In genomic region chr5:150024901-150025300, GRCm38 (mm10) we compare ENCODE assay signal across 38 mouse cellular contexts. TPM values are rescaled to one million over a fixed set of nuclear protein-coding genes. Genes with fewer than 3 reads are reported as not detected.
"Had no signal": no experiment of that assay in that cellular context is flagged by ENCODE, and none has a peak within 500 bp of the region (broad histone marks: within the 10 kb centered on the region; RNA-seq: fewer than 3 reads in every experiment).

No protein-coding gene starts in this region.

- H3K9ac ChIP-seq: limb, embryonic 12.5 days; limb, embryonic 13.5 days; limb, embryonic 15.5 days; liver, embryonic 12.5 days; liver, embryonic 13.5 days; liver, embryonic 14.5 days; liver, embryonic 15.5 days; liver, postnatal 0 days; lung, embryonic 14.5 days; lung, embryonic 15.5 days; midbrain, embryonic 12.5 days; midbrain, embryonic 13.5 days; midbrain, embryonic 15.5 days; neural tube, embryonic 12.5 days had no signal

- H3K9me3 ChIP-seq: limb, embryonic 10.5 days; limb, embryonic 15.5 days; liver, embryonic 12.5 days; lung, embryonic 15.5 days; midbrain, embryonic 12.5 days; midbrain, embryonic 15.5 days had no signal

- ATAC-seq: liver, embryonic 12.5 days; liver, postnatal 0 days; lung, postnatal 0 days; midbrain, embryonic 13.5 days; midbrain, embryonic 15.5 days; midbrain, embryonic 16.5 days had no signal

- DNase-seq: left cerebral cortex, postnatal 4 days; liver; liver, embryonic 13.5 days; liver, postnatal 0 days; lung, adult 18-20 months; lung, adult 2 months; lung, embryonic 14.5 days; lung, postnatal 10 days; lung, postnatal 14 days; lung, postnatal 36 days; lung, postnatal 4 days; midbrain, embryonic 14.5 days had no signal

- H3K27ac ChIP-seq: limb, embryonic 10.5 days; limb, embryonic 12.5 days; limb, embryonic 13.5 days; limb, embryonic 15.5 days; liver, embryonic 12.5 days; liver, embryonic 13.5 days; liver, embryonic 14.5 days; liver, embryonic 15.5 days; lung, embryonic 15.5 days; macrophage; midbrain, embryonic 10.5 days; midbrain, embryonic 12.5 days; midbrain, embryonic 13.5 days; midbrain, embryonic 15.5 days; neural tube, embryonic 12.5 days had no signal

- H3K4me2 ChIP-seq: limb, embryonic 12.5 days; limb, embryonic 13.5 days; limb, embryonic 15.5 days; liver, embryonic 11.5 days; liver, embryonic 12.5 days; liver, embryonic 13.5 days; liver, embryonic 15.5 days; lung, embryonic 14.5 days; lung, embryonic 15.5 days; midbrain, embryonic 11.5 days; midbrain, embryonic 12.5 days; midbrain, embryonic 13.5 days; midbrain, embryonic 15.5 days; neural tube, embryonic 12.5 days had no signal

- H3K27me3 ChIP-seq: limb, embryonic 12.5 days; limb, embryonic 15.5 days; liver, embryonic 12.5 days; liver, embryonic 13.5 days; liver, embryonic 15.5 days; lung, embryonic 15.5 days; megakaryocyte, embryonic 14.5 days; midbrain, embryonic 15.5 days; neural tube, embryonic 12.5 days had no signal

- H3K36me3 ChIP-seq: limb, embryonic 10.5 days; limb, embryonic 12.5 days; limb, embryonic 13.5 days; limb, embryonic 15.5 days; liver, embryonic 12.5 days; liver, embryonic 13.5 days; liver, embryonic 15.5 days; lung, embryonic 15.5 days; midbrain, embryonic 10.5 days; midbrain, embryonic 12.5 days; midbrain, embryonic 13.5 days; midbrain, embryonic 15.5 days; neural tube, embryonic 12.5 days had no signal

- H3K4me1 ChIP-seq: limb, embryonic 12.5 days; limb, embryonic 15.5 days; liver, embryonic 12.5 days; liver, embryonic 13.5 days; liver, embryonic 15.5 days; lung, embryonic 15.5 days; megakaryocyte, embryonic 14.5 days; midbrain, embryonic 10.5 days; midbrain, embryonic 12.5 days; midbrain, embryonic 13.5 days; midbrain, embryonic 15.5 days; neural tube, embryonic 12.5 days had no signal

- H3K4me3 ChIP-seq: limb, embryonic 10.5 days; limb, embryonic 12.5 days; limb, embryonic 13.5 days; limb, embryonic 15.5 days; liver, embryonic 12.5 days; liver, embryonic 13.5 days; liver, embryonic 15.5 days; lung, embryonic 15.5 days; megakaryocyte, embryonic 14.5 days; midbrain, embryonic 10.5 days; midbrain, embryonic 12.5 days; midbrain, embryonic 13.5 days; midbrain, embryonic 15.5 days; myocyte; neural tube, embryonic 12.5 days had no signal

RNA-seq across cellular contexts. Expression of gene Rxfp2, which starts 6.4 kb away (rescaled TPM):
- total RNA-seq: liver, adult 2 months; megakaryocyte progenitor cell, adult 5-6 weeks; megakaryocyte, adult 5-6 weeks; megakaryocyte-erythroid progenitor cell, adult 5-6 weeks; monocyte, adult 5-6 weeks had no signal
- polyA plus RNA-seq: liver, adult 2 months; liver, embryonic 14.5 days; liver, embryonic 15.5 days; liver, embryonic 16.5 days; liver, postnatal 0 days; macrophage; myocyte had no signal
